Mouse (Mus musculus) left cerebral cortex, adult 9 months (tissue): Measurements from ENCODE around the gene Fgf10.
A peak's percentile ranks its signal among the peaks of the same experiment; 100 is the strongest.

Source experiments
- DNase-seq, 2 experiments: peaks; one replicate each; pipeline ENCODE4 v3.0.0; 2022; ENCODE audit warnings: low spot score in 2 of 2

Fgf10 gene

GRCm38 (mm10) chr13:118716726-118717125 is 47.1 kb downstream of the Fgf10 start:
- no peak for DNase-seq

- DNase-seq = no peak
Measured at GRCm38 (mm10) chr13:118718396-118718795, 48.8 kb downstream of the Fgf10 start.

DNA sequence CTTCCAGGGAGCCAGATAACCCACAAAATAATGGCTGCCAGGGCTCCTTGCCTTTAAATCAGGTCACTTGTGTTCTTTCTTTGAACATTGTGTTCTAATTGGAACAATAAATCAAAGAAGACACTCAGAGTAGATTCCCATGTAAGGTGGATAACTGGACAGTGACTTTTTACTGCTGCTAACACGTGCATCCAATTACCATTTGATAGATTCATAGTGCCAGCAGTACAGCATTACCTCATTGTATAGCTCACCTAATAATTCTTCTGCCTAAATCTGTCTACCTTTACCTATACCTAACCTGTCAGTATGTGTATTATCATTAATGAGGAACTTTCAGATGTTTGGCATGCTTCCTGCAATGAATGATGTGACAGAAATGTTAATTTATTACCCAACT is 52.1 kb downstream of the Fgf10 start:
- DNase-seq = no peak

- peak in 1 of 2 experiments; percentile 25 for DNase-seq
Measured at GRCm38 (mm10) chr13:118731850-118732552, 62.4 kb downstream of the Fgf10 start.

DNA sequence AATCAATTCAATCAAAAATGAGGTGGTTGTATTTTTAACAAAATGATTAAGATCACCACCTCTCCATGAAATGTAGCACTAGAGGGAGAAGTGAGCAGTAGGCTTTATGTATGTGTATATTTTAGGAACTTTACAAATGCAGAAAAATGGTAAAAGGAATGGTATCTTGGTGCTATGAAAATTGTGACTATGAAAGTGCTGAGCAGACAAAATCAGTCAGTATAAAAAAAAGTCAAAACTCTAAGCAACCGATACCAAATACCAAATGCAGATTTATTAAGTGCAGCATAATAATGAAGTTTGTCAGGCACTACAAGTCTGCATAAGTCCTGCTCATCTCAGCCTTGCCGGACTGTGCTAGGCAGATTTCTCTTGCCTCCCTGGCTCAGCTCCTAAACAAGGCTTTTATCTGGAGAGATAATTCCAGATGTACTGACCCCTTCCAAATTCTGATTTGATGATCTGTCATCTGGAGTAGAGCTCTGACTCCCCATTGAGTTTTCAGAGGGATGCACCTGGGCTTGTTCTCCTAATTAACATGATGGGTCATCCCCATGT is 70.3 kb downstream of the Fgf10 start:
- DNase-seq = no peak

- DNase-seq = no peak
Measured at GRCm38 (mm10) chr13:118742788-118743187, 73.2 kb downstream of the Fgf10 start.

DNA sequence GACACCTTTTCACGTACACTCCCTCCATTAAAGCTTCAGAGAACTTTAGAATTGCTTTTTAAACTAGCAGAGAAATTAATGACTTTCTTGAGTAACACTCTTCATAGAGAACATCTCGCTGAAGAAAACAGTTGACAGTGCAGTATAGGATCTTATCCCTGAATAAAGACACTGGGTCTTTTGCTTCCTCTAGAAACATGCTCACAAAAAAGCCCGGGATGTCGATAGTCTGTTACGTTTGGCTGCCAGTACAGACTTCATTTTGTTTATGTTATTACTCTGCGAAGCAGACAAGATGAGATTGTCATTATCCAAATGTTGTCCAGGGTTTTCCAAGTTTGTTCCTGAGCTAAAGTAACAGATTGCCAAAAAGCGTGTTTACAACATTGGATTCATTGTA is 75.2 kb downstream of the Fgf10 start:
- DNase-seq = no peak

DNA sequence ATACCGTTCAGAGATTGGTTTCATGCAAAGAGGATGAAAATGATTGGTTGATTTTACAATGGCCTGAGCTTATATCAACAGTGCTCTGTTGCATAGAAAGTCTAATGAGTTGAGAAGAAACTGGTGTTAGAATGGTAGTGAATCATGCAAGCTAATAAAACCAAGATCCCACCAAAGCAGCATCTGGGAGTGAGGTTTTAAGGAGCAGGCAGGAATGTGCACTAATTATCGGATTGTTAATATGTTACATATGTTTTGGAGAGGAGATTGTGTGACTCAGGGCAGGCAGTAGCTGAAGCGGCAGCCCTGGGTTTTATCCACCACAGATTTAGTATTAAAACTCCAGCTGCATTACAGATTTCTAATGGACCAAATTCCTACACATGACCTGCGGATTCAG is 76.8 kb downstream of the Fgf10 start:
- DNase-seq = no peak

GRCm38 (mm10) chr13:118754024-118754423 is 84.4 kb downstream of the Fgf10 start:
- DNase-seq = no peak

- DNase-seq = no peak
Measured at GRCm38 (mm10) chr13:118759021-118759420, 89.4 kb downstream of the Fgf10 start.

- DNase-seq = no peak
Measured at GRCm38 (mm10) chr13:118762982-118763381, 93.4 kb downstream of the Fgf10 start.

DNA sequence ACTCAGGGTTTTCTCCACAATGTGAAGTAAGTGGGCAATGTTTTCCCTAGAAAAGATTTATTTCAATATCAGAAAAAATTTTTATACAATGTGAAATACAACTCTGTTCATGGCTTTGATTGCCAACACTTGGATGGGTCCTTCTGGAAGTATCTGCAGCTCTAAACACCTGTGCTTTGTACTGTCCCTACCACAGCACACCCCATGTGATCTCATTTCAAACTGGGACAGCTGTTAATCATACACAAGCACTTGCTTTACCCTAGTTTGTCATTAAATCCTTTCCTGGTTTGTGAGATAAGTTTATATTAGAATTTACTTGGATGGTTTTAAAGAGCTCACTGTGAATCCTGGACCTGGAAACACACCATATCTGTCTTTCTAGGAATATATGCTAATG is 102.6 kb downstream of the Fgf10 start:
- no peak for DNase-seq

DNA sequence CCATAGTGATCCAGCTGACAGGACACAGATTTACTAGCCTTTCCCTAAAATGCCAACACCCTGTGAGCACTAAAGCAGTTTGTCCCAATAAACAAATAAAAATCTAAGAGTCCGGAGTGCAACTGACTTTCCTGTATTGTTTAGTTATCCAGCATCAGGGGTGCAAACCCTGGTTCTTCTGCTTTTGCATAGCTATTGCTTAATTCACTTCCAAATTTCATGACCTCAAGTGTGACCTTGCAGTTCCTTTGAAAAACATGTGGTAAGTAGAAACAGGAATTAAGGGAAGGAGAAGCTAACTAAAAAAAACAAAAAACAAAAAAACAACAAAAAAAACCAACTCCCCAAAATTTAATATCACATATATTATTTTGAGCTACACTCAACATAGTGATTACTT is 105.6 kb downstream of the Fgf10 start:
- DNase-seq = no peak

DNA sequence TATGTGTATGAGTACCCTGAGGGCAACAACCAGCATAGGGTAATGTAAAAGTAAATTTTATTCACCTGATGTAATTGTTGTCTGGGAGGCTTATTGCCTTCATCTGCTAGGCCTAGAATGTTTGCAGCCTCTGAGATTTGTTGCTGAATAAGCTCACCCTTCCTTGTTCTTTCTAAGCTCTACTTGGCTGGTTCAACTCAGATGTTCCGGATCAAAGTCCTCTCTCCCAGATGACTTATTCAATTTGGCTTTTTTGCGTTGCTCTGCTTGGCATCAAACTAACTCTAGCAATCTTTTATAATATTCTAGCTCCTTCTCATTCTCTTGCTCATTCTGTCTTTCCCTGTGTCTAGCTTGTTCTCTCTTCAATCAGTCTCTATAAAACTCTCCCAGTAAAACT is 109.6 kb downstream of the Fgf10 start:
- DNase-seq = no peak

- peak in 1 of 2 experiments; percentile 36 for DNase-seq
Measured at GRCm38 (mm10) chr13:118791753-118792152, 122.2 kb downstream of the Fgf10 start.

GRCm38 (mm10) chr13:118792198-118792597 is 122.6 kb downstream of the Fgf10 start:
- no peak for DNase-seq

DNA sequence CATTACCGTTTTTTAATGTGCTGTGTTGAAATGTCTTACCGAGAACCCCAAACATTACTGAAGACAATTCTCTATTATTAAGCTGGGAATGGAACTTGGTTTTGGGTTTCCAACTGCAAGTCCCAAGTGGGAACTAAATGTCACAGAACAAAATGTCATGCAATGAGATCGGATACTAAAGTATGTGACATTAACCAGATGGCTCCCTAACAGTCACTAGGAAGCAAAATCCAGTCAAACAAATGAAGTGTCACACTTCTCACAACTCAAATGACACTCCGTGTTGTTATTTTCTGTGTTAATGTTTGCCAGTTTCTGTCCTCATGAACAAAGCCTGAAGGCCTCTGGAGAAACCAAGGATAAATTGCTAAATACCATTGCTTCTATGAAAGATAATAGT is 130.6 kb downstream of the Fgf10 start:
- DNase-seq = no peak

- DNase-seq = no peak
Measured at GRCm38 (mm10) chr13:118806662-118807061, 137.1 kb downstream of the Fgf10 start.

GRCm38 (mm10) chr13:118819785-118820184 is 150.2 kb downstream of the Fgf10 start:
- DNase-seq = no peak

- DNase-seq = no peak
Measured at GRCm38 (mm10) chr13:118823113-118823512, 153.5 kb downstream of the Fgf10 start.

GRCm38 (mm10) chr13:118825102-118825501 is 155.5 kb downstream of the Fgf10 start:
- no peak for DNase-seq

DNA sequence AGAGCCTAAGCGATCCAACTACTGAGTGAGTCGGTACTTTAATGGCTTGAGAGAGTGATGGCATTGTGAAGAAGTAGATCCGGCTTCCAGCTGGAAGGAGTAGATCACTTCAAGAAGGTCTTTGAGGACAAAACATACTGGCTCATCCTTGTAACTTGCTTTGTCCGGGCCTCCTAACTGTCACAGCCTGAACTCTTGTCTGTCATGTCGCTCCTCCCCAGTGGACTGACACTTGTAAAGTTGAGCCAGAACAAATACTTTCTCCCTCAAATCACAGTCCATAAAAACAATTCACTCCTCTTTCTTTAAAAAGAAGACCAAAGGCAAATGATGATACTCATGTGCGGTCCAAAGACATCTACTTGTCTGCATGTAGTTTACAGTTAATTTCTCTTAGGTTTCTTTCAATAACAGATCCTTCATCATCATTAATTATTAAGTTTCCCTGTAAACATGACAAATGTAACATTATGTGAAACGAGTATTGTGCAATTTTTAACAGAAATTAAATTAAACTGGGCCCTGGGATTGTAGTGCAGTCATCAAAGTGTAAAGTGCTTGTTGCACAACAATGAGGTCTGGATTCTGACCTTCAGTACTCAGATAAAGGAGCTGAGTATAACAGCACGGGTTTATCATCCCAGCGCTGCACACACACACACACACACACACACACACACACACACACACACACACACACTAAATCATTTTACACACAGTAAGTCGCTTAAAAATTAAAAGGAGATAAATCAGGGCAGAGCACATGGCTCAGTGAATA is 159.2 kb downstream of the Fgf10 start:
- no peak for DNase-seq

DNA sequence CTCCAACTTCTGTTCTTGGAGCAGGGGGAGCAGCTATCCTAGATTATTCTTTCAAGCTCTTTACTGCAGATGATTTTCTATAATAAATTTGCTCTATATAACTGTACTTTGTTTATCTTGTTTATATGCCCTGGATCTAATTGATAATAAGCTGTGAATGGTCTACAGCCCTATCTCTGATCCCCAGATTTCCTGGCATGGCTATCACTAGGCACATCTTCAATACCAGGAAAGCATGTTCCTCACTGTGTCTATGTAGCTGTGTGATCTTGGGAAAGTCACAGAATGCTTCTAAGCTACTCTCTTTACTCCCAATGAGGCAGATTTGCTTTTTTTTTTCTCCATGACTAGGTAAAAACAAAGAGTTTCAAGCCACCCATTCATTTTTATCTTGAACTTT is 164.4 kb downstream of the Fgf10 start:
- no peak for DNase-seq
